Mouse (Mus musculus) heart, postnatal 0 days (tissue): ENCODE results near the gene Olfr401.

Source experiments
- CTCF ChIP-seq: IDR thresholded peaks from 2 replicates; pipeline ENCODE4 v1.5.1; 2016; ENCODE audit warnings: antibody characterized with exemption, control low read depth, low read depth
- EP300 ChIP-seq: IDR thresholded peaks from 2 replicates; pipeline ENCODE4 v1.6.1; 2016; ENCODE audit warnings: antibody characterized with exemption, low read depth

DNA sequence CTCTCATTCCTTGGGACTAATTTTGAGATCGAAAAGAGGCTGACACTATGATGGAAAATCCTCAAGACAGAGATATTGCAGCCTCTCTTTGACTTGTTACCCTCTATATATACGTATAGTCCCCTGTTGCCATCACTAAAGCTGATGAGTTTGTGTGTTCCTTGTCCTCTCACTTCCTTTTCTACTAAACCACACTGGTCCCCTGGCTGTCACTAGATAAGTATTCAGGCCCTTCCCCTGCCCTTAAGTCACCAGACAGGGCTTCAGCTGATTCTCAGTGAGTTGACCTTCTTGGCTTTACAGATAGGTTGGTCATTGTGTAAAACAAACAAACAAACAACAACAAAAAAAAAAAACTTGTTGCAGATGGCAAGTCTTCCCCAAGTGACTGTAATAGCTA lies 12.0 kb upstream of the Olfr401 start:
- TF ChIP-seq CTCF (no peak), EP300 (no peak)
